Mouse (Mus musculus) c-Kit-positive CD71-positive TER-119-positive erythroid progenitor cells, embryonic 14.5 days (primary cell): ENCODE data around the gene Eno1.

Source experiments
- DNase-seq: peaks from one replicate; pipeline ENCODE4 v3.0.0-alpha.2; 2013; ENCODE audit warnings: low spot score

Gene Eno1

DNA sequence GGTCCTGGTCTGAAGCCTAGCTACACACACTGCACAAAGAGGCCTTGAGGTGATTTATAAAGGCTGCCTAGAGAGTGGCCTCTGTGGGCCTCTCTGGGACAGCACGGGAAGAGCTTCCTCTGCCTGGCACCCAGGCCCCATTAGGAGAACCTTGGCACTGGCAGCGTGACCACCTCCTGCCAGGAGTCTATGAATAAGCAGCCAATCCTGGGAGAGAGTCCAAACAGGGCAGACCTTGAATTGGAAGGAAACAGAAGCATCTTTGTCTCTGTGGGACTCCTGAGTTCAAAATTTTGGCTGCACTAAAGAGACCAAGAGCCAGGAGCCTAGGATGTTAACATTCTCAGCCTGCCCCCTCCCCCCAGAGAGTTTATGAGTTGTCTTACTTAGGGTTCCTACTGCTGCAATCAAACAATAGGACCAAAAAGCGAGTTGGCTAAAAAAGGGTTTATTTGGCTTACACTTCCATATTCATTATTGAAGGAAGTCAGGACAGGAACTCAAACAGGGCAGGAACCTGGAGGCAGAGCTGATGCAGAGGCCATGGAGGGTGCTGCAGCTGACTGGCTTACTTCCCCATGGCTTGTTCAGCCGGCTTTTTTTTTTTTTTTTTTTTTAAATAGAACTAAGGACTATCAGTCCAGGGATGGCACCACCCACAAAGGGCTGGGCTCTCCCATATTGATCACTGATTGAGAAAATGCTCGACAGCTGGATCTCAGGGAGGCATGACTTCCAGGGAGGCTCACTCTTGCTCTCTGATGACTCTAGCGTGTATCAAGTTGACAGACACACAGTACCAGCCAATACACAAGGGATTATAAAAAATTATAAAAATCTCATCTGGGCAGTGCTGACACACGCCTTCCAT, 9.5 kb upstream of the Eno1 start:
- no peak for DNase-seq

DNA sequence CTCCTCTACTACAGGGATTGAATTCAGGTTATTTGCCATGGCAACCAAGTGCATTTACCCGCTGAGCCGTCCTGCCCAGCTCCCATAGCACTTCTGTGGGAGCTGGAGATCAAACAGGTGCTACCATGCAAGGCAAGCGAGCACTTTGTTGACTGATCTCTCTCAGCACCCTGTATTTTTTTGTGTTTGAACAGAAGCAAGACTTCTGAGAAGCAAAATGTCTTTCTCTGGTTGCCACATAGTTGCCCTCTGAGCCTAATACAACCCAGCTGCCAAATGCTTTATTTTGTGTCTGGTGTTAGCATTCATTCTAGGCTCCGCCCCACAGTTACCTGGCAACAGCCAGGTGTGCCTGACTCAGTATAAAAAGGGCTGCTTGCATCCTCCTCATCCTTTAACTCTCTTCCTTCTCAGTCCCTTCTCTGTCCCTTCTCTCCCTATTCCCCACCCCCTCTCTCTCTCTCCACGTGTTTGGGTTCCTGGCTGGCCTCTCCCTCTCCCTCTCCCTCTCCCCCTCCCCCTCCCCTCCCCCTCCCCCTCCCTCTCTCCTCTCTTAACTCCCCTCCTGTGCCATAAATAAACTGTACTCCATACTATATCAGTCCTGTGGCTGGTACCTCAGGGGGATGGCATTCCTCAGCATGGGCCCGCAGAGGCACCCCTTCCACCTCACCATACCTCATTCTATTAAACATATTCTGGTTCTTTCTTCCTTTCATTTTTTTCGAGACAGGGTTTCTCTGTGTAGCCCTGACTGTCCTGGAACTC, 7.8 kb upstream of the Eno1 start:
- DNase-seq: no peak

GRCm38 (mm10) chr4:150229747-150230390, 6.7 kb upstream of the Eno1 start:
- DNase-seq: no peak

DNA sequence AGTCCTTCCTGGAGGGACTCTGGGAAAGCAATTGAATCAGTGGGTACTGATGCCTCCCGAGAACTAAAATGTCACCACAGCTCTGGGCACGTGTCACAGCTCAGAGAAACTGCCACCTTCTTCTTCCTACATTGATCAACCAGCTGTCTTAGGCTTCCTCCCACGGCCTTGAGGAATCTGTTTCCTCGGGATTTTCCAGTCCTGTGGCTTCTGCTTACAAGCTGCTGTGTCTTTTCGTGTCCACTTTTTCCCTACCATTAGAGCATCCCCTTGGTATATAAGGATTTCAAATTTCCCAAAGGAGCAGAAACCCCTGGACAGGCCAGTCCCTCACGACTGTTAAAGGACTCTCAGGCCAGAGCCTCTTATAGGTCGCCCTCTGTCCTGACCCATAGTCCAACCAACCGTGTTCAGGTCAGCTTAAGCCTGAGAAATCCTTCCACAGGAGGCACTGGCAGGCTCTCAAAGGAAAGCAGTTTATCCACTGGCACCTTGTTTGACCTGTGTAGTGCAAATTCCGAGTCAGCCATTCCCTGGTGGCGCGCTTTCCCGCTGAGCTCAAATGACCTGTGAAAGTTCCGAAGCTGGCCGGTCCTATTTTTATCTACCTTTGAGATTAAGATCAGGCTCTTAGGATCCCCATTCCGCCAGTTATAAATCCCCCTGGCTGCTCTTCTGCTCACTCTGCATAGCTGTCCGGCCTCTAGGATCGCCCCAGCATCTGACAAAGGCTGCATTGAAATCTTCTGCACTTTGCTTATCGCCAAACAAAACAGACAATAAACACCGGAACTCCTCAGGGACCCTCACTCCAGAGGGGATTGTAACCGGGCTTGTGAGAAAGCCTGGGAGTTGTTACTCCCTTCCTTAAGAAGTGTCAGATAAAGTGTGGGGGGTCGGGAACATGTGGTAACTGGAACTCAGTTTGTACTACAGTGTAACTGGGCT, 5.8 kb upstream of the Eno1 start:
- no peak for DNase-seq

DNA sequence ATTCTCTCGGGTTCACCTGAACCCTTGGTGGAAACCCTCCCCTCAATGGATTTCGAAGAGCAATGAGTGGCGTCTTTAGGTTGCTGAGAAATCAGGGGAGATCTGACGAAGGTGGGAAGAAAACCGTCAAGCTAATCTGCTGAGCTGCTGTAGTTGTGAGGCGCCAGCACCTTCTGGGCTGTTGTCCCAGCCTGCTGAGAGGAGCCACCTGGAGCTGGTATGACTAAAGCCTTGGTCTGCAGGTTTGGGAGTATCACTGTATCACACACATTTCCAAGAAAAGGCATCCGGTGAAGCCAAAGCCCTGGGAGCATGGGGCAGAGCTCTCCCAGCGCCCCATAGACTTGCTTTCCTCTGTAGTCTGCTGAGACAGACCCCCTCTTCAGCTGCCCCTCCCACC, 4.7 kb upstream of the Eno1 start:
- no peak for DNase-seq

DNA sequence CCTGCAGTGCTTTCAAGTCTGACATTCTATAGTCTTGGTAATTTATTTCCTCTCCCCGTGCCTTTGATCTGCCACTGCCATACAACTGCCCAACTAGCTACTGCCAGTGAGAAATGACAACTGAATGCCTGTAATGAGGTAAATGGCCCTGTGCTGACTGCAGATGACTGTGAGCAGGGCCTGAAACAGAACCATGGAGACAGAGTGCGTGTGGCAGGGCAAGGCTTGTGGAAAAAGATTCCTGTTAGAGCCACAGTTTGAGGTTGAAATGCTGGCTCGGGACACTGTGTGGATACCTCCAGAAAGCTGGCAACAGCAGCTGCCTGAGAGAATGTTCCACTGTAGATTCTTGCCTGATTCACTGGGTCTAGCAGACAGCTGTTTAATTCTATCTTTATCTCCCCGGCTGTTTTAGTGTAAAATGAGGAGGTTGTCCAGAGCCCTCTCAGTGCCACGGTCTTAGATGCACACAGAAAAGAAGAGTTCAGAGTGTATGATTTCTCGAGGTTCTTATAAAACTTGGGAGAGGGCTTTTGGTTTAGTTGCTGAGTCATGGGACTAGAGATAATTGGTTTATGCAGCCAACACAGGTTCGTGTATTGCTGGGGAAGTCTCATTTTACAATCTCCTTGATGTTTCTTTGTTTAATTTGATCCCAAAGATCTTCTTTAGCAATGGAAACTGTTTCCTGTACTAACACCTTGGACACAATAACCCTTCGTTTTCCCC, 1.8 kb upstream of the Eno1 start:
- DNase-seq: no peak

DNA sequence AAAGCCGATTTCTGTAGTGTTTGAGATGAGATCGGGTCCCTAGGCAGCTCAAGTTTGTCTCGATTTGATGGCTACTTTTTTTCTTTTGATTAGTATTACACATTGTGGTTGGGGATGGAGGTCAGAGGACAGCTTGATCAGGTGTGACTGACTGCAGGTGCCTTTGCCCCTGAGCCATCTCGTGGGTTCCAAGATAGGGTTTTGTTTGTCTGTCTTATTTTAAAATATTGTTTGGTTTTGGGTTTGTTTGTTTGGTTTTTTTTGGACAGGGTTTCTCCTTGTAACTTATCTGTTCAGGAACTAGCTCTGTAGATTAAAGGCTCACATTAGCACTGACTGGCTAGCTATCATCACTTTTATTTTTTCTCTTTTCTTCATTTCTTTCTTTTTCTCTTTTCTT, 936 bp upstream of the Eno1 start:
- DNase-seq: no peak

DNA sequence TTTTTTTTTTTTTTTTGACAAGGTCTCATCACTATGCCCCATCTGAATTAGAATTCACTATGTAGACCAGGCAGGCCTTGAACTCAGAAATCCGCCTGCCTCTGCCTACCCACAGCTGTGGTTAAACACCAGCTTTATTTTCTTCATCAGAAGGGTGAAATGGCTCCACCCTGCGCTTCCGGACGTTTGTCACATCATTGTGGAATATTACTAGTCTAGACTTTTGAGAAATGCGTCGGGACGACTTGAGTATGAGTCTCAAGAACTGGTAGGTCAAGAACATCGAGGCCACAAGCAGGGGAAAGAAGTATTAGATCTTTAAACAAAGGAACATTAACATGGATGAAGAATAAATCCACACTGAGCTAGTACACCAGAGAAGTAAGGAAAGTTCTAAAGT, 490 bp upstream of the Eno1 start:
- no peak for DNase-seq

DNA sequence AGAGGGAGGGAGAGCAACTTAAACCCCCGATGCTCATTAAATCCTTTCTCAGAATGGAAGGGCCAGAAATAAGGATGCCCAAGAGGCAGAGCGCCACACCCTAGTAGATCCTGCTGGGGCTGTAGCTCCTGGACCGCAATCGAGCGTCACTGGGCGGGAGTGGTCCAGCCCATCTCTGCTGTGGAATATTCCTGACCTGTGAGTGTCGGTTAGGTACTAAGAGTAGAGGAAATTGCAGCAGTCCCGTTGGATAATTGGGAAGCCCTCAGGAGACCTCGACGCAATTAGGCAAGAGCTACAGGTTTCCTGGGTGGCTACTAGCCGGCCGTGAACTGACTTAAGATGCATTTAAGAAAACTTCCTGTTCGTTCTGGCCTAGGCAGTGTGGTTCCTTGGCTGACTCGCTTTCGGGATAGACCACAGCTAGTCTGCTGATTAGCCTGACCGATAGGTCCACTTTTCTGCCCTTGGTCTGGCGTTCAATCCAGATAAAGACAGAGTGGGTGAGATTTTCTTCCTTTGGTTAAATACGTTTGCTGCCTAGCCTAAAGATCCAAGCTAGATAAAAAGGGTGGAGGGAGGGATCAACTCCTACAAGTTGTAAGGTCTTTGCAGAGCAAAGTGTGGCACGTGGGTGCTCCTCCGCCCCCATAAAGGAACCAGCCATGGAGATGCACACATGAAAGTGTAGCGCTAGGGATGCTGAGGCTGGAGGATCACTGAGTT, 1.3 kb downstream of the Eno1 start:
- DNase-seq: peak; percentile 53

- no peak for DNase-seq
Measured at GRCm38 (mm10) chr4:150238433-150239086, 2.0 kb downstream of the Eno1 start.

- no peak for DNase-seq
Measured at GRCm38 (mm10) chr4:150239087-150239480, 2.6 kb downstream of the Eno1 start.

- DNase-seq: no peak
Measured at GRCm38 (mm10) chr4:150239503-150239902, 3.0 kb downstream of the Eno1 start.

GRCm38 (mm10) chr4:150239951-150240368, 3.4 kb downstream of the Eno1 start:
- peak; percentile 95 for DNase-seq

- no peak for DNase-seq
Measured at GRCm38 (mm10) chr4:150240381-150240886, 3.9 kb downstream of the Eno1 start.

- no peak for DNase-seq
Measured at GRCm38 (mm10) chr4:150241708-150242107, 5.2 kb downstream of the Eno1 start.

DNA sequence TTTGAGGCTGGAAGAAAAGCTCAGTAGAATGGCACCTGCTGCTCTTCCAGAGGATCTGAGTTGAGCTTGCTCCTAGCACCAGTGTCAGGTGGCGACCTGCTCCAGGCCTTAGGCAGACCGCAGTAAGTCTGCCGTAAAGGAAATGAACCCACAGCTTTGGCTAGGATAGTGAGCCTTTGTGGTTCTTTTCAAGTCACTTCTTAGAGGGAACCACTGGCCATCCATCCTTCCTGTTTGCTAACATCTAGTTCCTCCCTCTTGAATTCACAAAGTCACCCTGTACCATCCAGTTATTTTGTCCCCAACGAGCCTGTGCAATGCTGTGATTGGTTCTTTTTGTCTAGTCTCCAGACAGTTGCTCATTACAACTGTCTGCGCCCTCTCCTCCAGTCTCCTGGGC, 6.2 kb downstream of the Eno1 start:
- no peak for DNase-seq

DNA sequence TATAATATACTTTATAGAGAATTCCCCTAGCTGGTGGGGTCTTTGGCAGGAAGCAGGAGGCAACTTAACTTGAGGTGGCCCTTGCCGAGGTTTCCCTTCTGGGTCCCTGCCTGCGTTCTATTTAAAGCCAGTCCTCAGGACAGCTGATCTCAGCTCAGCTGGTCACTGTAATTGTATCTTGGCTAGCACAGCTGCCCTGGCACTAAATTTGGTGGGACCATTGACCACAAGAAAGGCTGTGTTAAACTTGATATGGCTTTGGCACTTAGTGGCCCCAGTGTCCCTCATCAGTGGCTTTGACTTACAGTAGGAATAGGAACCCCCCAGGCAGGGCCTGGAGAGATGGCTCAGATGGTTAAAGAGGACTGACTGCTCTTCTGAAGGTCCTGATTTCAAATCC, 9.4 kb downstream of the Eno1 start:
- DNase-seq: no peak

- DNase-seq: peak; percentile 68
Measured at GRCm38 (mm10) chr4:150248009-150248408, 11.5 kb downstream of the Eno1 start.

DNA sequence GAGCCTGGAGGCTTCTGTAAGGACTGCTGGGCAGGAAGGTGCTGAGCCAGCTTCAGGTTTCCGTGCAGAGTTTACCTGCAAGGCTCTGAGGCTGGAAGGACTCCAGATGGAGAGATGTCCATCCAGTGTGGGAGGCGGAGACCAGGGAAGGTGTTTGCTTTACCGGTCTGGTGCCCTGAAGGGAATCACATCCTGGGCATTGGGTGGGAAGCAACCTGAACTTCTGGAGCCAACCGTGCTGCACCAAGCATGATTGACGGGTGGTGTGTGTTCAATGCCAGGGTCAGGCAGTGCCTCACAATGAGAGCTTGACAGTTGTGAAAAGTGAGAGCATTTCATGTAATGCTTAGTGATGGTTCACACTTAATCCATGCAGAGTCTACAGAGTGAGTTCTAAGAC, 12.4 kb downstream of the Eno1 start:
- no peak for DNase-seq
